Mouse (Mus musculus) intestine, postnatal 0 days (tissue): ENCODE measurements at regions not wholly inside any gene's neighbourhood (a gene's known extent, or its start where the extent isn't known, plus 50 kb on each side); places are given as distances from the start of the nearest gene placed in this dataset.
A peak's percentile ranks its signal among the peaks of the same experiment; 100 is the strongest.

ENCODE experiments used
- ATAC-seq: fragments of 200-750 bp; cut with Nextera tagmentation; 2 replicates; pipeline ENCODE4 v1.8.0; 2017; ENCODE audit warnings: mild to moderate bottlenecking, moderate TSS enrichment, moderate library complexity
- H3K27ac ChIP-seq: fragments of 300-500 bp; sonication (generic); 2 replicates; pipeline ENCODE4 v1.5.1; 2014; ENCODE audit warnings: mild to moderate bottlenecking, low read depth, low read length, moderate library complexity
- H3K27me3 ChIP-seq: fragments of 300-500 bp; sonication (generic); replicated peaks from 2 replicates; pipeline ENCODE4 v1.6.1; 2014; ENCODE audit warnings: low read length, mixed read lengths; ENCODE audit not compliant: control insufficient read depth, insufficient read depth
- H3K36me3 ChIP-seq: fragments of 300-500 bp; sonication (generic); 2 replicates; pipeline ENCODE4 v1.6.1; 2014; ENCODE audit warnings: mild to moderate bottlenecking, moderate library complexity; ENCODE audit not compliant: control insufficient read depth, insufficient read depth
- H3K4me1 ChIP-seq: fragments of 300-500 bp; sonication (generic); replicated peaks from 2 replicates; pipeline ENCODE4 v1.6.1; 2014; ENCODE audit warnings: antibody characterized with exemption, low read length, mixed read lengths; ENCODE audit not compliant: control insufficient read depth, insufficient read depth
- H3K4me2 ChIP-seq: fragments of 300-500 bp; sonication (generic); replicated peaks from 2 replicates; pipeline ENCODE4 v1.6.1; 2014; ENCODE audit warnings: low read depth, mild to moderate bottlenecking, moderate library complexity
- H3K4me3 ChIP-seq: fragments of 300-500 bp; sonication (generic); 2 replicates; pipeline ENCODE4 v1.5.1; 2014; ENCODE audit warnings: low read depth, low read length
- H3K9ac ChIP-seq: fragments of 300-500 bp; sonication (generic); 2 replicates; pipeline ENCODE4 v1.6.1; 2014; ENCODE audit warnings: mild to moderate bottlenecking, low read depth, low read length
- H3K9me3 ChIP-seq: fragments of 300-500 bp; sonication (generic); 2 replicates; pipeline ENCODE4 v1.6.1; 2016; ENCODE audit warnings: mixed run types; ENCODE audit not compliant: control insufficient read depth
- CTCF ChIP-seq: sonication (generic); IDR thresholded peaks from 2 replicates; pipeline ENCODE4 v1.5.1; 2016; ENCODE audit warnings: low read depth, mild to moderate bottlenecking, control low read depth, antibody characterized with exemption, moderate library complexity
- WGBS: fragments of 180-500 bp; shearing (Covaris S2); extraction: QIAGEN DNeasy Blood & Tissue Kit; methylation state at CpG from one replicate; pipeline ENCODE4 v1.1.7; 2014; 5-methylcytosine and 5-hydroxymethylcytosine counted together

DNA sequence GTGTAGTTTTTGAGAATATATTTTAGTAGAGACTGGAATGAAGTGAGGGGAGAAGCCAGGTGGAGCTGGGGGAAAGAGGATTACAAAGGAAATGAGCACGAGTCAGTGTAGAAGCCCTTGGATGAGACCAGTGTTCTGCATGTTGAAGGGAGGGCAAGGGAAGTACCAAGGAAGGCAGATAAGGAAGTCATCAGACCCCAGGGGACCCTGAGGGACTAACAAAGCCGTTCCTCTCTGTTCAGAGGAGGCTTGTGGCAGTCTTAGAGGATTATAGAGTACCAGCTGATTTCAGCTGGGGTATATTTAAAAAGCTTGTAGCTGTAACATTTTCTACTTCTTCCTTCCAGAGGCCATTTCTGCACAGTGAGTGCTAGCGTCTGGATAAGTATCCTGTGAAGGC lies 56.7 kb upstream of the Igsf9b start:
- Histone ChIP-seq H3K27me3 (no peaks in the 10 kb centered on the region), H3K9ac (no peak overlapping the region), H3K36me3 (no peaks in the 10 kb centered on the region), H3K27ac (no peak overlapping the region), H3K4me3 (no peak overlapping the region), H3K4me2 (no peak overlapping the region), H3K9me3 (no peaks in the 10 kb centered on the region), H3K4me1 (no peaks in the 10 kb centered on the region)
- no peak for ATAC-seq
- 15% methylated on average over 3 of the region's 3 CpGs for WGBS
- TF ChIP-seq CTCF, result no peak

DNA sequence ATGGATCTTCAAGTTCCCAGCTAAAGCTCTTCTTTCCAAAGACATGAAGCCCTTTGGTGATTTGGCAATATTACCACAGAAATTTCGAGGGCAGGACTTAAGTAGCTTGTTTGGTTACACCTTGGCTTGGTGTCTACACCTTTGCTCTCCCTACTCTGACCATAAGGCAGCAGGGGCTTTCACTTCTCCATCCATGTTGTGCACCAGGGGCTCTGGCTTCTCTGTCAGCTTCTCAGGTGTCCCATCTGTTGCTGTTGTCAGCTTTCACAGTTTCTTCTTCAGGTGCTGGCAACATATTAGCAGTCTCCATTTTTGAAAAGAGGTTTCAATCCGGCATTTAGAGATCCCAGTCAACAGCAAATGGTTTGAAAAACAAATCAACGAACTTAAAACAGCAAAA lies 58.1 kb upstream of the Igsf9b start:
- H3K4me3 ChIP-seq, result no peak overlapping the region
- no peak overlapping the region for H3K9ac ChIP-seq
- H3K27ac ChIP-seq, result no peak overlapping the region
- 64% methylated on average over 3 of the region's 3 CpGs for WGBS
- no peak for ATAC-seq
- no peaks in the 10 kb centered on the region for H3K4me1 ChIP-seq
- H3K9me3 ChIP-seq, result no peaks in the 10 kb centered on the region
- H3K27me3 ChIP-seq, result no peaks in the 10 kb centered on the region
- H3K36me3 ChIP-seq, result no peaks in the 10 kb centered on the region
- TF ChIP-seq CTCF, result no peak
- no peak overlapping the region for H3K4me2 ChIP-seq

DNA sequence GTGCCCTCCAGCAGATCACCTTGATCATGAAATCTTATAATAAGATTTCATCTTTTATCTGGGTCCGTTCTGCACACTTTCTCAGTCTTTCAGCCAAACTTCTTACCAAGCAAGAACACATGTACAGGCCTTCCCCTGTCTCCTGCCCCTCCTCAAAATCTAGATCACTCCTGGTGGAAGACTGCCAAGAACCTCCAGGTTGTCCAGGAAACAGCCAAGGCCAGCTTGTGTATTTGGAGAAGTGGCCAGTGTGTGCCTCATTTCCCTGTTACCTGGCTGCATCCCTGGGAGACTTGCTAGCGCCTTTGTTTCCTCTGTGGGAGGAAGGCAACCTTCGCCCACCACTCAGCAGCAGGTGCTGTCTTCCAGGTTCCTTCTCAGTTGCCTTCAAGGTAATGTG lies 58.5 kb upstream of the Igsf9b start:
- Histone ChIP-seq H3K4me1 (no peaks in the 10 kb centered on the region), H3K36me3 (no peaks in the 10 kb centered on the region), H3K9me3 (no peaks in the 10 kb centered on the region), H3K27me3 (no peaks in the 10 kb centered on the region), H3K27ac (no peak overlapping the region), H3K4me2 (no peak overlapping the region), H3K9ac (no peak overlapping the region), H3K4me3 (no peak overlapping the region)
- no peak for ATAC-seq
- 91% methylated on average over 3 of the region's 3 CpGs for WGBS
- TF ChIP-seq CTCF, result no peak

DNA sequence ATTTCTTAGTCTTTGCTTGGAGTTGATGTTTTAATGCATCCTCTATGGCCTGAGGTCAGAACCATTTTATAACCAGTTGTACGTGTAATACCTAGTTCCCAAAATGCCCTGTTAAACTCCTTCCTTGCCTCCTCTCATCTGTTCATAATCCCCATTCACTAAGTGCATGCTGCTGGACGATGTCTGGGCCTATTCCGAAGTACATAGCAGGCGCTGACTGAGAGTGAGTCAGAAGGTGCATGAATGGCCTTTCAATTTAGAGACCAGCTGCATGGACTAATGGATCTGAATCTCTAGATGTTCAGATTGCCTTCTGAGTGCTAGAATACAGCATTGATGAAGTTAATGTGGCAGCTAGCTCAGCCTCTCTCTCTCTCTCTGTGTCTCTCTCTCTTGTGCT lies 66.3 kb upstream of the Igsf9b start:
- H3K9me3 ChIP-seq, result no peaks in the 10 kb centered on the region
- no peak overlapping the region for H3K4me3 ChIP-seq
- TF ChIP-seq CTCF, result no peak
- WGBS, result 80% methylated on average over 4 of the region's 4 CpGs
- no peak for ATAC-seq
- H3K4me1 ChIP-seq, result no peaks in the 10 kb centered on the region
- H3K9ac ChIP-seq, result no peak overlapping the region
- no peak overlapping the region for H3K27ac ChIP-seq
- H3K27me3 ChIP-seq, result no peaks in the 10 kb centered on the region
- H3K36me3 ChIP-seq, result no peaks in the 10 kb centered on the region
- H3K4me2 ChIP-seq, result no peak overlapping the region

DNA sequence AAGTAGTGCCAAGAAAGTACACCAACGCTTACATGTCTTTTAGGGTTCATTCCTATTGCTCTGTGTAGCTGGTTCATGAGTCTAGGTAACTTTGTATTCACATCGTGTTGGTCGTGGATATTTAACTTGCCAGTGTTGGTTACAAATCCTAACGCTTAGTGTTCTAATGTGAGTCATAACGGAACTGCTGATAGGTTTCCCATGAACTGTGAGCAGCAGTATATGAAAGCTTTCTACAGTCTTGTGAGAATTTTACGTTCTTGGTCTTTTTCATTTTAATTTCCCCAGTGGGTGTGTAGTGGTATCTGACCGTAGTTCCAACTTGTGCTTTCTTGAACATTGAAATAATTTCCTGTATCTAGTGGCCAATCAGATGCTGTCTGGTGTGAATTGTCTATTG lies 71.5 kb upstream of the Igsf9b start:
- Histone ChIP-seq H3K9ac (no peak overlapping the region), H3K9me3 (no peaks in the 10 kb centered on the region), H3K27ac (no peak overlapping the region), H3K4me2 (no peak overlapping the region), H3K4me1 (no peaks in the 10 kb centered on the region), H3K27me3 (no peaks in the 10 kb centered on the region), H3K4me3 (no peak overlapping the region), H3K36me3 (no peaks in the 10 kb centered on the region)
- no peak for TF ChIP-seq CTCF
- 91% methylated on average over 7 of the region's 7 CpGs for WGBS
- ATAC-seq, result no peak

DNA sequence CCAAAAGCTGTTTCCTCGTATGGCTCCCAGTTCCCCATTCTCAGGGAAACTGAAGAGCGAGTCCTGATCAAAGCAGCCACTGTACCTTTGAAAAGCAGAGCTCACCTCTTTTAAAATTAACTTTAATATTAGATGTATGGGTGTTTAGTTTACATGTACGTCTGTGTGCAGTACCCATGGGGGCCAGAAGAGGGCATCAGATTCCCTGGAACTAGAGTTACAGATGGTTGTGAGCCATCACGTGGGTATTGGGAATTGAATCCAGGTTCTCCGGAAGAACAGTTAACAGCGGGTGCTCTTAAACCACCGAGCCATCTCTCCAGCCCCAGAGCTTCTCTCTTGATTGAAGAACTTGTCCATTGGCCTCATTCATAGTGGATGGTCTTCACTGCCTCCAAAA lies 66.0 kb upstream of the Jam3 start:
- no peak overlapping the region for H3K9ac ChIP-seq
- ATAC-seq, result no peak
- no peaks in the 10 kb centered on the region for H3K4me1 ChIP-seq
- peak; percentile 23 for TF ChIP-seq CTCF
- WGBS, result 83% methylated on average over 7 of the region's 7 CpGs
- no peaks in the 10 kb centered on the region for H3K9me3 ChIP-seq
- H3K27ac ChIP-seq, result no peak overlapping the region
- no peaks in the 10 kb centered on the region for H3K36me3 ChIP-seq
- no peak overlapping the region for H3K4me2 ChIP-seq
- no peak overlapping the region for H3K4me3 ChIP-seq
- no peaks in the 10 kb centered on the region for H3K27me3 ChIP-seq

DNA sequence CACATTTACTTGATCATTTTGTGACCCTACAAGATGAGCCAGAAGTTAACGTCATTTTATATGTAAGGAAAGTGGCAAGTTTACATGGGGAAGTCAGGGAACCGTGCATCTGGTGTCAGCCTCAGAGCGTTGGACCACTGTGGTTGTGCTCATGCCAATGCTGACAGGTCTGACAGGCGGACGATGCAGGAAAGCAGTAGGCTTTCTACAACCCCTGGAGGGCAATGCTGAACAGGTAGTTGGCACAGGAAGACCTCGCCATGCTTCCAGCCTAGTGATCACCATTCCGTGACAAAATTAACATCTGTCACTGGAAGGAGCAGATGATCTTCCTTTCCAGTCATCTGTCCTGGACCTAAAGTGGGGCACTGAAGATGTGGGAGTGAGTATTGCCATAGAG lies 60.8 kb upstream of the Jam3 start:
- Histone ChIP-seq H3K27me3 (no peaks in the 10 kb centered on the region), H3K4me2 (no peak overlapping the region), H3K36me3 (no peaks in the 10 kb centered on the region), H3K27ac (no peak overlapping the region), H3K4me3 (no peak overlapping the region), H3K4me1 (no peaks in the 10 kb centered on the region), H3K9me3 (no peaks in the 10 kb centered on the region), H3K9ac (no peak overlapping the region)
- no peak for TF ChIP-seq CTCF
- no peak for ATAC-seq
- 86% methylated on average over 7 of the region's 7 CpGs for WGBS
